Mouse (Mus musculus) megakaryocyte, embryonic 14.5 days (primary cell): ENCODE measurements around the gene Apoh.

Experiments
- FLI1 ChIP-seq: IDR thresholded peaks from 2 replicates; pipeline ENCODE4 v1.6.1; 2012; ENCODE audit warnings: low read length, inconsistent platforms, mixed read lengths
- GATA1 ChIP-seq: IDR thresholded peaks from 3 replicates; pipeline ENCODE4 v1.6.1; 2012; ENCODE audit warnings: mixed read lengths, low read length, inconsistent platforms, borderline replicate concordance

GRCm38 (mm10) chr11:108342781-108343768 lies at the start of gene Apoh:
- TF ChIP-seq FLI1 (no peak), GATA1 (no peak)
